Mouse (Mus musculus) lung, adult 2 months (tissue): ENCODE results near the gene Ndufaf8.

ENCODE experiments used
- CTCF ChIP-seq: fragments of 200-500 bp; IDR thresholded peaks from 2 replicates; pipeline ENCODE4 v1.5.1; 2011; ENCODE audit warnings: mild to moderate bottlenecking, low read length, control low read depth; ENCODE audit not compliant: insufficient read depth
- POLR2A ChIP-seq: fragments of 200-500 bp; IDR thresholded peaks from 2 replicates; pipeline ENCODE4 v1.6.1; 2011; ENCODE audit warnings: low read depth, mild to moderate bottlenecking, control low read depth, low read length, borderline replicate concordance; ENCODE audit errors: extremely low read depth

DNA sequence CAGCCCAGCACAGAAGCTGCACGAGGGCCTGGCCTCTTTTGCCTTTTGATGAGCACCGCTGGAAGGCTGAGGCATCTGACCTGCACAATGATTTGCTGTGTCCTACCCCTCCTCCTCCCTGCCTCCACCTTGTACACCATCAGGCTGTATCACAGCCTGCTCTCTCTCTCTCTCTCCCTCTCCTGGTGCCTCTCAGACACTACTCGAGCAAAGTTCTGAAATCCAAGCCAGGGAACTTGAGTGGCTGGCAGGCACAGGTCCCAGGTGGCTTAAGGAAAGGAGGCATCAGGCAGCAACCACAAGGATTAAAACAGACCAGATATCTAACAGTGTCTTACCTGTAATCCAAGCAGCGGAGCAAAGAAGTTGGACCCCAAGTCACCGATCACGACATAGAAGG lies 41.5 kb downstream of the Ndufaf8 start:
- TF ChIP-seq CTCF (peak; percentile 24; the same call in 1 of the 2 replicates), POLR2A (no peak)
